Mouse (Mus musculus) limb, embryonic 14.5 days (tissue): ENCODE measurements around the gene Hs3st3b1. TPM values are rescaled to one million over a fixed set of nuclear protein-coding genes. Genes with fewer than 3 reads are reported as not detected.

Experiments used
- ATAC-seq: fragments of 200-750 bp; cut with Nextera tagmentation; 2 replicates; pipeline ENCODE4 v1.8.0; 2017; ENCODE audit warnings: low read depth, moderate number of reproducible peaks, moderate TSS enrichment; ENCODE audit not compliant: low FRiP score
- DNase-seq: peaks from one replicate; pipeline ENCODE4 v3.0.0-alpha.2; 2015; ENCODE audit warnings: low spot score
- H3K27ac ChIP-seq: fragments of 300-500 bp; sonication (generic); replicated peaks from 2 replicates; pipeline ENCODE4 v1.5.1; 2014; ENCODE audit warnings: low read depth, mild to moderate bottlenecking, low read length, moderate library complexity, mixed read lengths
- H3K27me3 ChIP-seq: fragments of 300-500 bp; sonication (generic); 2 replicates; pipeline ENCODE4 v1.6.1; 2014; ENCODE audit warnings: low read length, mixed read lengths; ENCODE audit not compliant: control insufficient read depth, insufficient read depth
- H3K36me3 ChIP-seq: fragments of 300-500 bp; sonication (generic); 2 replicates; pipeline ENCODE4 v1.6.1; 2014; ENCODE audit warnings: mild to moderate bottlenecking, low read length, moderate library complexity, mixed read lengths; ENCODE audit not compliant: control insufficient read depth, insufficient read depth
- H3K4me1 ChIP-seq: fragments of 300-500 bp; sonication (generic); 2 replicates; pipeline ENCODE4 v1.6.1; 2014; ENCODE audit warnings: antibody characterized with exemption, low read length, mixed read lengths; ENCODE audit not compliant: control insufficient read depth, insufficient read depth
- H3K4me2 ChIP-seq: fragments of 300-500 bp; sonication (generic); replicated peaks from 2 replicates; pipeline ENCODE4 v1.6.1; 2014; ENCODE audit warnings: low read depth, mild to moderate bottlenecking, low read length, moderate library complexity; ENCODE audit not compliant: severe bottlenecking
- H3K4me3 ChIP-seq: fragments of 300-500 bp; sonication (generic); replicated peaks from 2 replicates; pipeline ENCODE4 v1.5.1; 2014; ENCODE audit warnings: low read length
- H3K9ac ChIP-seq: fragments of 300-500 bp; sonication (generic); 2 replicates; pipeline ENCODE4 v1.6.1; 2014; ENCODE audit warnings: mild to moderate bottlenecking, low read depth, low read length, moderate library complexity; ENCODE audit not compliant: severe bottlenecking
- H3K9me3 ChIP-seq: fragments of 300-500 bp; sonication (generic); 2 replicates; pipeline ENCODE4 v1.6.1; 2016; ENCODE audit warnings: low read length; ENCODE audit not compliant: control insufficient read depth
- POLR2A ChIP-seq: fragments of 200-500 bp; IDR thresholded peaks from 2 replicates; pipeline ENCODE4 v1.8.0; 2012; ENCODE audit warnings: inconsistent platforms, mild to moderate bottlenecking, moderate library complexity, borderline replicate concordance; ENCODE audit not compliant: insufficient read depth, insufficient read length; ENCODE audit errors: extremely low read depth
- WGBS: fragments of 180-500 bp; shearing (Covaris S2); extraction: QIAGEN DNeasy Blood & Tissue Kit; methylation state at CpG from one replicate; pipeline ENCODE4 v1.1.7; 2014; 5-methylcytosine and 5-hydroxymethylcytosine counted together
- polyA plus RNA-seq, 2 experiments: library from polyadenylated mRNA; depleted of rRNA in 1 of 2; stranded (reverse) in 1 of 2; unstranded in 1 of 2; fragments of >200 nt; fragmentation: Nextera tagmentation in 1 of 2; extraction: Ambion mirVana in 1 of 2; gene quantifications; 2 replicates each; pipeline versions ENCODE4 v1.2.1 to v1.2.3; 2012 to 2014

Gene Hs3st3b1
- polyA plus RNA-seq, 2 experiments, result 18.6 to 19.6 TPM

DNA sequence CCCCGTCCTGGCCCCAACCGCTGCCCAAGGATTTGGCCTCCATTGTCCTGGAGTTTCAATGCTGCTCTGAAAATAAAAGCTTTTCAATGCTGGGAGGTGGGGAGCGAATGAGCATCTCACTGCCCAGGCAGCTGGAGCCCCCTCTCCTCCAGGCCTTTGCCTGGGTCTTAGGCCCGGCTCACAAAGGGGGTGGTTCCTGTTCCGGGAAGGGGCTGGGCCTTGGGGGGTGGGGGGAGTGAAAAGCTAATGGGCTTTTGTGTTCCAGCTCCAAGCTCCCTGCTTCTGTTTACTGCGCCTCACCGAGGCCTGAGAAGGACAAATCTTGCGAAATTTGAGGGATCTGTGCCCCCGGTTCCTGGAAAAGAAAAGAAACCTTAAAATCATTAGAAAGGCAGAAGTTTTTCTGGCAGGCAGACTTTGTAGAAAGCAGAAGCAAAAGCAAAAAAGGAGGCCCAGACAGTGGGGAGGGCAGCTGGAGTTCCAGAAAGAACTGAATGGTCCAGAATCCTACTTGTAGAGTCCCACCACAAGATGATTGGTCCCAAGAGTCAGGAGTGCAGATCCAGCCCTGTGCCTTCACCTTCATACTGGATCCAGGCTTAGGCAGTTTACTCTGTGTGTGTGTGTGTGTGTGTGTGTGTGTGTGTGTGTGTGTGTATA is 23.5 kb downstream of the Hs3st3b1 start:
- no peaks in the 10 kb centered on the region for H3K9me3 ChIP-seq
- 43% methylated on average over 9 of the region's 9 CpGs for WGBS
- ATAC-seq (no peak), DNase-seq (no peak)
- peaks cover 7% of the 10 kb centered on the region for H3K36me3 ChIP-seq
- no peak overlapping the region for H3K27ac ChIP-seq
- no peak for TF ChIP-seq POLR2A
- H3K4me3 ChIP-seq, result no peak overlapping the region
- H3K9ac ChIP-seq, result no peak overlapping the region
- H3K27me3 ChIP-seq, result no peaks in the 10 kb centered on the region
- H3K4me1 ChIP-seq, result peaks cover 15% of the 10 kb centered on the region
- H3K4me2 ChIP-seq, result no peak overlapping the region

GRCm38 (mm10) chr11:63897856-63898508 is 24.1 kb downstream of the Hs3st3b1 start:
- Histone ChIP-seq H3K9me3 (no peaks in the 10 kb centered on the region), H3K9ac (no peak overlapping the region), H3K4me1 (peaks cover 15% of the 10 kb centered on the region), H3K27me3 (no peaks in the 10 kb centered on the region), H3K27ac (no peak overlapping the region), H3K4me3 (no peak overlapping the region), H3K36me3 (peaks cover 4% of the 10 kb centered on the region; the same call in 1 of the 2 replicates), H3K4me2 (no peak overlapping the region)
- no peak for ATAC-seq
- no peak for DNase-seq
- no peak for TF ChIP-seq POLR2A
- WGBS, result 67% methylated on average over 13 of the region's 13 CpGs

- 84% methylated on average over 2 of the region's 2 CpGs for WGBS
- H3K27ac ChIP-seq, result no peak overlapping the region
- DNase-seq (no peak), ATAC-seq (no peak)
- TF ChIP-seq POLR2A, result no peak
- H3K27me3 ChIP-seq, result no peaks in the 10 kb centered on the region
- no peak overlapping the region for H3K9ac ChIP-seq
- H3K4me1 ChIP-seq, result peaks cover 15% of the 10 kb centered on the region
- H3K9me3 ChIP-seq, result no peaks in the 10 kb centered on the region
- no peak overlapping the region for H3K4me2 ChIP-seq
- H3K4me3 ChIP-seq, result no peak overlapping the region
- 0 out of 2 replicates have a peak, but pooled peaks cover 2% of the 10 kb centered on the region for H3K36me3 ChIP-seq
These were observed 25.1 kb downstream of the Hs3st3b1 start for GRCm38 (mm10) chr11:63897011-63897410.

GRCm38 (mm10) chr11:63894188-63894587 is 27.9 kb downstream of the Hs3st3b1 start:
- DNase-seq, result no peak
- H3K27ac ChIP-seq, result no peak overlapping the region
- 53% methylated on average over 6 of the region's 6 CpGs for WGBS

GRCm38 (mm10) chr11:63893557-63893956 is 28.5 kb downstream of the Hs3st3b1 start:
- TF ChIP-seq POLR2A, result no peak

More at GRCm38 (mm10) chr11:63894188-63894587, 27.9 kb downstream of the Hs3st3b1 start:
- Histone ChIP-seq H3K4me3 (no peak overlapping the region), H3K27me3 (no peaks in the 10 kb centered on the region), H3K4me2 (no peak overlapping the region), H3K36me3 (no peaks in the 10 kb centered on the region), H3K9me3 (no peaks in the 10 kb centered on the region), H3K9ac (no peak overlapping the region), H3K4me1 (peaks cover 23% of the 10 kb centered on the region)
- no peak for TF ChIP-seq POLR2A
- ATAC-seq, result no peak

More at GRCm38 (mm10) chr11:63893557-63893956, 28.5 kb downstream of the Hs3st3b1 start:
- Histone ChIP-seq H3K4me1 (peaks cover 19% of the 10 kb centered on the region), H3K27ac (no peak overlapping the region), H3K4me3 (no peak overlapping the region), H3K27me3 (no peaks in the 10 kb centered on the region), H3K9ac (no peak overlapping the region), H3K9me3 (no peaks in the 10 kb centered on the region), H3K36me3 (peaks cover 4% of the 10 kb centered on the region), H3K4me2 (no peak overlapping the region)
- ATAC-seq (no peak), DNase-seq (no peak)
- WGBS, result 84% methylated on average over 6 of the region's 6 CpGs
